Mouse (Mus musculus): Measurements from ENCODE around the gene Akt1s1. TPM values are rescaled to one million over a fixed set of nuclear protein-coding genes. Genes with fewer than 3 reads are reported as not detected.

Gene Akt1s1
- polyA plus RNA-seq, 2 experiments = 70.5 to 179 TPM

DNA sequence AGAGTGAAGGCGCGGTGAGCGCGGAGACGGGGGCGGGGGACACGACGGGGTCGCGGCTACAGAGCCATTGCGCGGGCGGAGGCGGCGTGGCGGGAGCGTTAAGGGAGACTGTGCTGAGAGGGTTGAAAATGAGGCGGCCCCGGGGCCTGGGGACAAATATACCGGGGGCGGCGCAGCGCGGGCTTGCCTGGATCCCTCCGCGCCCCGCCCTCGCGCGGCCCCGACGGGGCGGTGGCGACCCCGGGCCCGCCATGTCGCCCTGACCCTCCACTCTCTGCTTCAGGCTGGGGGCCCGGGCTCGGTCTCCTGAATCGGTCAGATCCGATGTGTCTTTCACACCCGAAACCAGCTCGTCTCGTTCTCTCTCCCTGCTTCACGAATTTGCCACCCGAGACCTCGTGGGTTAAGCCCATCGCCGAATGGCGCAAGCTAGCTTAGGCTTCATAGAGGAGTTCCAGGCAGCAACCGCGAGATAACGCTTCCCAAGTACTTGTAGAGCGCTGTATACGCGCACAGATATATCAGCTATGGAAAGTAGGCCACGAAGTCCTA is 32.2 kb upstream of the Akt1s1 start, which contains the start of gene Atf5:
Gene Atf5 (minus strand): TSS at position 189 of the 552 bp plus-strand sequence.
- WGBS = 1% methylated on average over 51 of the region's 57 CpGs
- Histone ChIP-seq H3K4me1 (ENCODE audit: control insufficient read depth, insufficient read depth, low read length) (peaks cover 29% of the 10 kb centered on the region), H3K4me2 (replicated peaks; ENCODE audit: low read depth, low read length, severe bottlenecking) (peak within 1 kb of the TSS; percentile 74), H3K27ac (replicated peaks; ENCODE audit: low read depth, low read length) (peak within 1 kb of the TSS; percentile 95), H3K9me3 (ENCODE audit: control insufficient read depth, low read length) (no peaks in the 10 kb centered on the region), H3K27me3 (ENCODE audit: control insufficient read depth, insufficient read depth, low read length) (no peaks in the 10 kb centered on the region), H3K9ac (ENCODE audit: low read depth, low read length, severe bottlenecking) (peak within 1 kb of the TSS; percentile 98), H3K4me3 (replicated peaks; ENCODE audit: low read length) (peak within 1 kb of the TSS; percentile 87), H3K36me3 (ENCODE audit: control insufficient read depth, insufficient read depth, low read length) (peaks cover 21% of the 10 kb centered on the region; the same call in 1 of the 2 replicates)
- ATAC-seq (ENCODE audit: low FRiP score, low read depth) = peak; percentile 45
- peak; percentile 60 for DNase-seq (ENCODE audit: low spot score)
- no peak for TF ChIP-seq POLR2A (IDR thresholded peaks at IDR 0.05; ENCODE audit: borderline replicate concordance, extremely low read depth, insufficient read depth, insufficient read length)

DNA sequence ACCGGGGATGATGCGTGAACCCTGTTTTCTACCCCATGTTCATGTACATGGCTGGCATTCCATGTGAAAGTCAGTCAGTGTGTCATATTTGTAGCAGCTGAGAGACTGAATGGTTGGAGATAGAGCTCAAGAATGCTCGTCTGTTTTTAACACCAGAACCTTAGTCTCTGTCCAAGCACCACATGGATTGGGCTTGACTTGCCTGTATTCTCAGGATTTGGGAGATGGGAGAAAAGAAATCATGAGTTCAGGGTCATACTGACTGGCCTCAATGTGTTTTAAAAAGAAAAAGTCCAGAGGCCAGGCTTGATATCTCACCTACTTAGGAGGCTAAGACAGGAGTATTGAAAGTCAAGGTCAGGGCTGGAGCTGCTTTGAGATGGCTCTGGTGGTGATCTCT is 31.4 kb upstream of the Akt1s1 start:
- 29% methylated on average over 3 of the region's 3 CpGs for WGBS
- peak overlapping the region; percentile 98 for H3K9ac ChIP-seq (ENCODE audit: low read depth, low read length, severe bottlenecking)
- no peak for TF ChIP-seq POLR2A (IDR thresholded peaks at IDR 0.05; ENCODE audit: borderline replicate concordance, extremely low read depth, insufficient read depth, insufficient read length)
- peaks cover 29% of the 10 kb centered on the region for H3K4me1 ChIP-seq (ENCODE audit: control insufficient read depth, insufficient read depth, low read length)
- no peaks in the 10 kb centered on the region for H3K9me3 ChIP-seq (ENCODE audit: control insufficient read depth, low read length)
- no peak overlapping the region for H3K27ac ChIP-seq (replicated peaks; ENCODE audit: low read depth, low read length)
- H3K4me2 ChIP-seq (replicated peaks; ENCODE audit: low read depth, low read length, severe bottlenecking) = peak overlapping the region; percentile 74
- no peaks in the 10 kb centered on the region for H3K27me3 ChIP-seq (ENCODE audit: control insufficient read depth, insufficient read depth, low read length)
- ATAC-seq (ENCODE audit: low FRiP score, low read depth) = no peak
- H3K4me3 ChIP-seq (replicated peaks; ENCODE audit: low read length) = peak overlapping the region; percentile 87
- peaks cover 18% of the 10 kb centered on the region; the same call in 1 of the 2 replicates for H3K36me3 ChIP-seq (ENCODE audit: control insufficient read depth, insufficient read depth, low read length)
- DNase-seq (ENCODE audit: low spot score) = no peak

DNA sequence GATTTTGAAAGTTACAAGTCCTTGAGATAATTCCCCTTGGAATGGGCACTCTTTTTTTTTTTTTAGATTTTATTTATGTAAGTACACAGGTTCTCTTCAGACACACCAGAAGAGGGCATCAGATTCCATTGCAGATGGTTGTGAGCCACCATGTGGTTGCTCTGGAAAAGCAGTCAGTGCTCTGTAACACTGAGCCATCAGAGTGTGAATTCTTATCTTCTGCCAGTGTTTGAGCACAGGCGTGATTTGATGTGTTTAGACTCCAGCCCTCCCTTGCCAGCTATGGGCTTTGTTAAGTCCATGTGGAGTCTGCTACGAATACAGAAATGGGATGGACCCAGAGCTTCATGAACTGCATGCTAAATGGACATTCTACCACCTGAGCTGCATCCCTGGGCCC is 30.6 kb upstream of the Akt1s1 start:
- 43% methylated on average over 2 of the region's 2 CpGs for WGBS
- ATAC-seq (ENCODE audit: low FRiP score, low read depth) (no peak), DNase-seq (ENCODE audit: low spot score) (no peak)
- Histone ChIP-seq H3K4me3 (replicated peaks; ENCODE audit: low read length) (peak overlapping the region; percentile 87), H3K4me1 (ENCODE audit: control insufficient read depth, insufficient read depth, low read length) (peaks cover 29% of the 10 kb centered on the region), H3K4me2 (replicated peaks; ENCODE audit: low read depth, low read length, severe bottlenecking) (peak overlapping the region; percentile 74), H3K9ac (ENCODE audit: low read depth, low read length, severe bottlenecking) (peak overlapping the region; percentile 98), H3K36me3 (ENCODE audit: control insufficient read depth, insufficient read depth, low read length) (peaks cover 17% of the 10 kb centered on the region; the same call in 1 of the 2 replicates), H3K27ac (replicated peaks; ENCODE audit: low read depth, low read length) (no peak overlapping the region), H3K9me3 (ENCODE audit: control insufficient read depth, low read length) (no peaks in the 10 kb centered on the region), H3K27me3 (ENCODE audit: control insufficient read depth, insufficient read depth, low read length) (no peaks in the 10 kb centered on the region)
- TF ChIP-seq POLR2A (IDR thresholded peaks at IDR 0.05; ENCODE audit: borderline replicate concordance, extremely low read depth, insufficient read depth, insufficient read length) = no peak

DNA sequence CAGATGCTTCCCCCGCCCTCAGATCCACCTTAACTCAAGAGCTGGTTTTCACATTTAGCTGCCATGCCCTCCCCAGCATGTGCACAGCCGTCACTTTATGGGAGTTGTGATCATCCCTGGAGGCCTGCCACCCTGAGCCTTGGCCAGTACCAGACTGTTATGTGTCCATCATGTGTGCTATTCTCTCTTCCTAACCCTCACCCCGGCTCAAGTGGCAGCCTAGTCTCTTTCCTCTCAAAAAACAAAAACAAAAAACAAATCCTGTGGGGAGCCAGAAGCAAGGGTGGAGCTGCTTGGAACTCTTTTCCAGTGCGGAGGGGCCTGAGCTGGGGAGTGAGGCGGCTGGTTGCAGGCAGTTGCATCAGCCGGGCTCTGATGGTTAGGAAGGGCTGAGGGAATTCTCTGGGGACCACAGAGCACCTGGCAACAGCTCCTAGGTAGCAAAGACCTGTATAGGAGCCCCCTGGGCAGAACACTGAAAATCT is 30.0 kb upstream of the Akt1s1 start:
- no peak for DNase-seq (ENCODE audit: low spot score)

DNA sequence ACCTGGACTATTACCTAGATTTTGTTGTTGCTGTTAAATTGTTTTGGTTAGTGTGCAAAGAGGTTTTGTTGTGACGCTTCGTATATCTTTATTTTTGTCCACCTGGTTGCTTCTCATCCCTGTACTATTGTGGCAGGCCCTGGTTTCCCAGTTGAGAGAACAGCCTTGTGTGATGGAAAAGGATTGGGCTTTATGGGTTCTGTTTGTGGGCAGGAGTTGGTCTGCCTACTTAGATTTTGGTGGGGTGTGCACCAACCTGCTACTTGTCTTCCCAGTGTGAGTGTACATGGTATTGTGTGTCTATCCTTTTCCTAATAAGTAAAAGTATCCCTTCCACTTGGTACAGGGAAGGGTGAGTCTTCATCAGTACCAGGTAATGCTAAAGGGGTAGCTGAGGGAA is 29.4 kb upstream of the Akt1s1 start:
- ATAC-seq (ENCODE audit: low FRiP score, low read depth) (no peak), DNase-seq (ENCODE audit: low spot score) (no peak)
- Histone ChIP-seq H3K9me3 (ENCODE audit: control insufficient read depth, low read length) (no peaks in the 10 kb centered on the region), H3K4me3 (replicated peaks; ENCODE audit: low read length) (no peak overlapping the region), H3K27me3 (ENCODE audit: control insufficient read depth, insufficient read depth, low read length) (no peaks in the 10 kb centered on the region), H3K9ac (ENCODE audit: low read depth, low read length, severe bottlenecking) (peak overlapping the region; percentile 98; the same call in 1 of the 2 replicates), H3K36me3 (ENCODE audit: control insufficient read depth, insufficient read depth, low read length) (peaks cover 10% of the 10 kb centered on the region; the same call in 1 of the 2 replicates), H3K27ac (replicated peaks; ENCODE audit: low read depth, low read length) (no peak overlapping the region), H3K4me2 (replicated peaks; ENCODE audit: low read depth, low read length, severe bottlenecking) (peak overlapping the region; percentile 74), H3K4me1 (ENCODE audit: control insufficient read depth, insufficient read depth, low read length) (peaks cover 29% of the 10 kb centered on the region)
- TF ChIP-seq POLR2A (IDR thresholded peaks at IDR 0.05; ENCODE audit: borderline replicate concordance, extremely low read depth, insufficient read depth, insufficient read length) = no peak
- 92% methylated on average over 2 of the region's 2 CpGs for WGBS

More for the DNA sequence above, 30.0 kb upstream of the Akt1s1 start:
- Histone ChIP-seq H3K36me3 (ENCODE audit: control insufficient read depth, insufficient read depth, low read length) (peaks cover 13% of the 10 kb centered on the region; the same call in 1 of the 2 replicates), H3K9ac (ENCODE audit: low read depth, low read length, severe bottlenecking) (peak overlapping the region; percentile 98), H3K4me3 (replicated peaks; ENCODE audit: low read length) (peak overlapping the region; percentile 87), H3K27me3 (ENCODE audit: control insufficient read depth, insufficient read depth, low read length) (no peaks in the 10 kb centered on the region), H3K9me3 (ENCODE audit: control insufficient read depth, low read length) (no peaks in the 10 kb centered on the region), H3K4me1 (ENCODE audit: control insufficient read depth, insufficient read depth, low read length) (peaks cover 29% of the 10 kb centered on the region), H3K4me2 (replicated peaks; ENCODE audit: low read depth, low read length, severe bottlenecking) (peak overlapping the region; percentile 74), H3K27ac (replicated peaks; ENCODE audit: low read depth, low read length) (0 out of 2 replicates have a peak overlapping the region, but pooled peaks have one; percentile 13)
- TF ChIP-seq POLR2A (IDR thresholded peaks at IDR 0.05; ENCODE audit: borderline replicate concordance, extremely low read depth, insufficient read depth, insufficient read length) = no peak
- 36% methylated on average over 6 of the region's 6 CpGs for WGBS
- no peak for ATAC-seq (ENCODE audit: low FRiP score, low read depth)

Data from limb, embryonic 14.5 days (tissue).